Comparison of ENCODE assay signal across 9 mouse cellular contexts in genomic region chr17:48299203-48299602, GRCm38 (mm10). TPM values are rescaled to one million over a fixed set of nuclear protein-coding genes. Genes with fewer than 3 reads are reported as not detected.
DNase-seq lines count a peak whose midpoint lies in the region; ATAC-seq and TF ChIP-seq lines count a peak whose summit lies in the region.
"Had no signal": no experiment of that assay in that cellular context is flagged by ENCODE, and none has a peak within 500 bp of the region (broad histone marks: within the 10 kb centered on the region; RNA-seq: fewer than 3 reads in every experiment).

TSS of gene Treml2 (plus strand) at chr17:48299498.

- H3K27ac ChIP-seq in liver, embryonic 14.5 days, result peak within 1 kb of the TSS; percentile 86
- no peak within 1 kb of the TSS for H3K27ac ChIP-seq in cerebellum, adult 2 months (ENCODE audit: insufficient read depth, low read length)
- H3K27ac ChIP-seq: layer of hippocampus, adult 2 months had no signal

- peak within 1 kb of the TSS; percentile 67 to 92 for H3K4me3 ChIP-seq in liver, embryonic 14.5 days (ENCODE audit: insufficient read depth in 1 of 2, low read depth in 2 of 2, low read length in 2 of 2)
- no peak within 1 kb of the TSS for H3K4me3 ChIP-seq in cerebellum, adult 2 months (replicated peaks; ENCODE audit: insufficient read depth, low read depth, low read length)
- H3K4me3 ChIP-seq: layer of hippocampus, adult 2 months had no signal

- WGBS in liver, embryonic 14.5 days (ENCODE audit: insufficient replicate concordance), result 3% methylated on average over 3 of the region's 4 CpGs
- 36% methylated on average over 3 of the region's 4 CpGs for WGBS in cerebellum, adult 2 months

- peaks cover 20 to 41% of the 10 kb centered on the region in 2 experiments for H3K4me1 ChIP-seq in liver, embryonic 14.5 days (replicated peaks; ENCODE audit: control insufficient read depth in 2 of 2, insufficient read depth in 2 of 2, low read length in 1 of 2)
- no peaks in the 10 kb centered on the region for H3K4me1 ChIP-seq in cerebellum, adult 2 months (ENCODE audit: control insufficient read depth, insufficient read depth, low read length)

- no peak for TF ChIP-seq CTCF in liver, embryonic 14.5 days (IDR thresholded peaks at IDR 0.05; ENCODE audit: low read depth)
- no peak for TF ChIP-seq CTCF in cerebellum, adult 2 months (IDR thresholded peaks at IDR 0.05; ENCODE audit: borderline replicate concordance, insufficient read depth, low read depth, low read length)

- peak within 1 kb of the TSS; percentile 86 for H3K9ac ChIP-seq in liver, embryonic 14.5 days (replicated peaks)

- no peaks in the 10 kb centered on the region for H3K9me3 ChIP-seq in liver, embryonic 14.5 days (ENCODE audit: control insufficient read depth, low read length)

- H3K4me2 ChIP-seq in liver, embryonic 14.5 days (ENCODE audit: low read depth), result peak within 1 kb of the TSS; percentile 79

- DNase-seq in 416B (ENCODE audit: low read depth) (peak; percentile 96), A20 (ENCODE audit: low read depth, low spot score) (peak; percentile 64)
- DNase-seq in embryo, embryonic 11 days, result peak; percentile 41
- peak; percentile 76 to 83 (median 79) for DNase-seq in liver, embryonic 14.5 days (ENCODE audit: low read depth in 3 of 3, low spot score in 3 of 3)
- no peak for DNase-seq in urinary bladder, postnatal 36 days (ENCODE audit: low spot score in 2 of 2)
- no peak for DNase-seq in adrenal gland, adult 8-10 months
- no peak for DNase-seq in cerebellum, adult 2 months
- DNase-seq: lung, postnatal 4 days had no signal

- H3K36me3 ChIP-seq in liver, embryonic 14.5 days (replicated peaks; ENCODE audit: control insufficient read depth, insufficient read depth, low read depth), result peaks cover 6% of the 10 kb centered on the region

- peak; percentile 85 for ATAC-seq in liver, embryonic 14.5 days (ENCODE audit: insufficient read depth)

- no peaks in the 10 kb centered on the region for H3K27me3 ChIP-seq in liver, embryonic 14.5 days (ENCODE audit: control insufficient read depth, insufficient read depth, low read length)
- H3K27me3 ChIP-seq in cerebellum, adult 2 months (ENCODE audit: control insufficient read depth, insufficient read depth, low read length), result no peaks in the 10 kb centered on the region

- no peak for TF ChIP-seq POLR2A in cerebellum, adult 2 months (IDR thresholded peaks at IDR 0.05; ENCODE audit: borderline replicate concordance, insufficient read depth, low read length)

- peak; percentile 75 for TF ChIP-seq EP300 in liver, embryonic 14.5 days (IDR thresholded peaks at IDR 0.05; ENCODE audit: low read depth)

RNA-seq across cellular contexts. Expression of gene Treml2, which starts in this region (rescaled TPM):
- polyA plus RNA-seq in liver, embryonic 14.5 days (2012; rRNA removed), result 10.6 and 10.7 TPM in 2 replicates
- 2.1 and 2.7 TPM in 2 replicates for polyA plus RNA-seq in liver, embryonic 14.5 days (2014; fragmentation: Nextera tagmentation; extraction: Ambion mirVana)
- under 1 TPM; 0.12 to 0.56 (median 0.40) TPM for total RNA-seq in adrenal gland, adult 8-10 months (2022)
- 0.25 TPM in 2 replicates for polyA plus RNA-seq in cerebellum, adult 2 months (2012; rRNA removed)

Comparison
In these comparisons a context has a peak if more than half of its experiments do, and no peak if none do; other contexts are left out.
1. DNase-seq: peak in 416B (single experiment), A20 (single experiment), embryo, embryonic 11 days (single experiment) and liver, embryonic 14.5 days (3 of 3); none in urinary bladder, postnatal 36 days (0 of 2), adrenal gland, adult 8-10 months (single experiment) and cerebellum, adult 2 months (0 of 2).